Mouse (Mus musculus) MEL (cell line): Measurements from ENCODE around the gene Uggt2.

Experiments used
- BHLHE40 ChIP-seq: IDR thresholded peaks from 2 replicates; pipeline ENCODE4 v1.6.1; 2012; ENCODE audit warnings: low read depth, mild to moderate bottlenecking, inconsistent platforms, low read length, improper control_type of control experiment, borderline replicate concordance
- CHD2 ChIP-seq: IDR thresholded peaks from 2 replicates; pipeline ENCODE4 v1.6.1; 2011; ENCODE audit warnings: low read length, improper control_type of control experiment
- CTCF ChIP-seq, 3 experiments: IDR thresholded peaks in 2 of 3; conservative IDR thresholded peaks in 1 of 3; 2 replicates each; pipeline ENCODE4 v1.5.1; 2011 to 2012; ENCODE audit warnings: low read length in 3 of 3, low read depth in 2 of 3, mild to moderate bottlenecking in 2 of 3, improper control_type of control experiment in 1 of 3, inconsistent platforms in 1 of 3, mixed read lengths in 1 of 3, moderate library complexity in 1 of 3; ENCODE audit not compliant: control insufficient read depth in 1 of 3, insufficient read depth in 1 of 3, poor library complexity in 1 of 3, severe bottlenecking in 1 of 3
- EP300 ChIP-seq, 2 experiments: IDR thresholded peaks; 2 replicates each; pipeline ENCODE4 v1.6.1; 2011; ENCODE audit warnings: improper control_type of control experiment in 2 of 2, low read length in 2 of 2, low read depth in 1 of 2, mild to moderate bottlenecking in 1 of 2
- GATA1 ChIP-seq: IDR thresholded peaks from 2 replicates; pipeline ENCODE4 v1.6.1; 2011; ENCODE audit warnings: low read depth, low read length, improper control_type of control experiment
- JUND ChIP-seq: IDR thresholded peaks from 2 replicates; pipeline ENCODE4 v1.6.1; 2011; ENCODE audit warnings: low read depth, mild to moderate bottlenecking, improper control_type of control experiment, low read length
- MAFK ChIP-seq: IDR thresholded peaks from 2 replicates; pipeline ENCODE4 v1.6.1; 2011; ENCODE audit warnings: low read depth, mild to moderate bottlenecking, low read length, improper control_type of control experiment, borderline replicate concordance
- MYB ChIP-seq: IDR thresholded peaks from 2 replicates; pipeline ENCODE4 v1.6.1; 2011; ENCODE audit warnings: mild to moderate bottlenecking, low read depth, low read length, improper control_type of control experiment
- POLR2A ChIP-seq, 2 experiments: IDR thresholded peaks; 2 replicates each; pipeline ENCODE4 v1.6.1; 2011 to 2012; ENCODE audit warnings: low read length in 2 of 2, mild to moderate bottlenecking in 2 of 2, control low read depth in 1 of 2, improper control_type of control experiment in 1 of 2, low read depth in 1 of 2, moderate library complexity in 1 of 2; ENCODE audit not compliant: control insufficient read depth in 1 of 2, insufficient read depth in 1 of 2, poor library complexity in 1 of 2
- POLR2AphosphoS5 ChIP-seq: IDR thresholded peaks from 2 replicates; pipeline ENCODE4 v1.6.1; 2012; ENCODE audit warnings: low read depth, borderline replicate concordance, mild to moderate bottlenecking, inconsistent platforms, low read length, moderate library complexity, mixed read lengths
- TAL1 ChIP-seq: IDR thresholded peaks from 2 replicates; pipeline ENCODE4 v1.6.1; 2012; ENCODE audit warnings: mild to moderate bottlenecking, inconsistent platforms, low read length, moderate library complexity, mixed read lengths
- TCF12 ChIP-seq: IDR thresholded peaks from 2 replicates; pipeline ENCODE4 v1.6.1; 2014; ENCODE audit warnings: low read depth, mild to moderate bottlenecking, inconsistent platforms, low read length, improper control_type of control experiment, moderate library complexity
- USF1 ChIP-seq: IDR thresholded peaks from 2 replicates; pipeline ENCODE4 v1.6.1; 2014; ENCODE audit warnings: low read depth, mild to moderate bottlenecking, inconsistent platforms, low read length, improper control_type of control experiment, moderate library complexity
- ZKSCAN1 ChIP-seq: IDR thresholded peaks from 2 replicates; pipeline ENCODE4 v1.6.1; 2012; ENCODE audit warnings: low read depth, mild to moderate bottlenecking, inconsistent platforms, low read length, improper control_type of control experiment, moderate library complexity

DNA sequence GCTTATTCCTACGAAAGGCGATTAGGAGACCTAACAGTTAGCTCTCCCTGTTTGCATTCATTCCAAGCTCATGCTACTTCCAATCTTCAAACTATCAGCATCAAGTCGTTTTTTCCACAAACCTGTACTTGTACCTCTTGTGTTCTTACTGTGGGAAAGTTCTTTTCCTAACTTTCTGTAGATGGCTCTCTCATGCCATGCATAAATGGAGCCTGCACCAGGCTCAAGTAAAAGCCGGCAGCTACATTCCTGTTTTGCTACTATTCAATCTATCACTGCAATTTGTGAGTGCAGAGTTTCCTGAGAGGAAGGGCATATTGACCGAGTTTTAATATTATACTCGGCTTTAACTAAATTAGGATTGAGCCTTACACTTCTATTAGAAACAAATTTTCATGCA lies 13.3 kb upstream of the Uggt2 start:
- no peak for TF ChIP-seq POLR2A (IDR thresholded peaks at IDR 0.05; ENCODE audit: control insufficient read depth in 1 of 2, insufficient read depth in 1 of 2, low read depth in 1 of 2, low read length in 2 of 2, poor library complexity in 1 of 2)
- TF ChIP-seq CTCF (IDR thresholded peaks at IDR 0.05 in 2 of 3, conservative IDR thresholded peaks at IDR 0.05 in 1 of 3; ENCODE audit: control insufficient read depth in 1 of 3, insufficient read depth in 1 of 3, low read depth in 2 of 3, low read length in 3 of 3, poor library complexity in 1 of 3, severe bottlenecking in 1 of 3): no peak
- no peak for TF ChIP-seq TCF12
- TF ChIP-seq MAFK: no peak
- no peak for TF ChIP-seq TAL1
- TF ChIP-seq JUND: no peak
- no peak for TF ChIP-seq EP300 (IDR thresholded peaks at IDR 0.05; ENCODE audit: low read depth in 1 of 2, low read length in 2 of 2)
- TF ChIP-seq MYB: no peak
- TF ChIP-seq ZKSCAN1: no peak
- TF ChIP-seq GATA1: no peak
- no peak for TF ChIP-seq BHLHE40
- no peak for TF ChIP-seq USF1
- TF ChIP-seq CHD2: no peak
- TF ChIP-seq POLR2AphosphoS5: no peak
